Mouse (Mus musculus) limb, embryonic 14.5 days (tissue): ENCODE measurements at regions not wholly inside any gene's neighbourhood (a gene's known extent, or its start where the extent isn't known, plus 50 kb on each side); places are given as distances from the start of the nearest gene placed in this dataset.
A peak's percentile ranks its signal among the peaks of the same experiment; 100 is the strongest.

ENCODE experiments used
- ATAC-seq: fragments of 200-750 bp; cut with Nextera tagmentation; 2 replicates; pipeline ENCODE4 v1.8.0; 2017; ENCODE audit warnings: low read depth, moderate number of reproducible peaks, moderate TSS enrichment; ENCODE audit not compliant: low FRiP score
- DNase-seq: peaks from one replicate; pipeline ENCODE4 v3.0.0-alpha.2; 2015; ENCODE audit warnings: low spot score
- H3K27ac ChIP-seq: fragments of 300-500 bp; sonication (generic); replicated peaks from 2 replicates; pipeline ENCODE4 v1.5.1; 2014; ENCODE audit warnings: low read depth, mild to moderate bottlenecking, low read length, moderate library complexity, mixed read lengths
- H3K27me3 ChIP-seq: fragments of 300-500 bp; sonication (generic); 2 replicates; pipeline ENCODE4 v1.6.1; 2014; ENCODE audit warnings: low read length, mixed read lengths; ENCODE audit not compliant: control insufficient read depth, insufficient read depth
- H3K36me3 ChIP-seq: fragments of 300-500 bp; sonication (generic); 2 replicates; pipeline ENCODE4 v1.6.1; 2014; ENCODE audit warnings: mild to moderate bottlenecking, low read length, moderate library complexity, mixed read lengths; ENCODE audit not compliant: control insufficient read depth, insufficient read depth
- H3K4me1 ChIP-seq: fragments of 300-500 bp; sonication (generic); 2 replicates; pipeline ENCODE4 v1.6.1; 2014; ENCODE audit warnings: antibody characterized with exemption, low read length, mixed read lengths; ENCODE audit not compliant: control insufficient read depth, insufficient read depth
- H3K4me2 ChIP-seq: fragments of 300-500 bp; sonication (generic); replicated peaks from 2 replicates; pipeline ENCODE4 v1.6.1; 2014; ENCODE audit warnings: low read depth, mild to moderate bottlenecking, low read length, moderate library complexity; ENCODE audit not compliant: severe bottlenecking
- H3K4me3 ChIP-seq: fragments of 300-500 bp; sonication (generic); replicated peaks from 2 replicates; pipeline ENCODE4 v1.5.1; 2014; ENCODE audit warnings: low read length
- H3K9ac ChIP-seq: fragments of 300-500 bp; sonication (generic); 2 replicates; pipeline ENCODE4 v1.6.1; 2014; ENCODE audit warnings: mild to moderate bottlenecking, low read depth, low read length, moderate library complexity; ENCODE audit not compliant: severe bottlenecking
- H3K9me3 ChIP-seq: fragments of 300-500 bp; sonication (generic); 2 replicates; pipeline ENCODE4 v1.6.1; 2016; ENCODE audit warnings: low read length; ENCODE audit not compliant: control insufficient read depth
- POLR2A ChIP-seq: fragments of 200-500 bp; IDR thresholded peaks from 2 replicates; pipeline ENCODE4 v1.8.0; 2012; ENCODE audit warnings: inconsistent platforms, mild to moderate bottlenecking, moderate library complexity, borderline replicate concordance; ENCODE audit not compliant: insufficient read depth, insufficient read length; ENCODE audit errors: extremely low read depth
- WGBS: fragments of 180-500 bp; shearing (Covaris S2); extraction: QIAGEN DNeasy Blood & Tissue Kit; methylation state at CpG from one replicate; pipeline ENCODE4 v1.1.7; 2014; 5-methylcytosine and 5-hydroxymethylcytosine counted together

- no peaks in the 10 kb centered on the region for H3K9me3 ChIP-seq
- no peak overlapping the region for H3K9ac ChIP-seq
- no peaks in the 10 kb centered on the region for H3K36me3 ChIP-seq
- H3K27me3 ChIP-seq, result no peaks in the 10 kb centered on the region
- ATAC-seq, result no peak
- no peak for TF ChIP-seq POLR2A
- DNase-seq, result no peak
- WGBS, result 66% methylated on average over 3 of the region's 3 CpGs
- H3K4me3 ChIP-seq, result no peak overlapping the region
- peaks cover 9% of the 10 kb centered on the region for H3K4me1 ChIP-seq
- no peak overlapping the region for H3K27ac ChIP-seq
- no peak overlapping the region for H3K4me2 ChIP-seq
Measured at GRCm38 (mm10) chr4:100037868-100038267, 57.7 kb upstream of the Ror1 start.

GRCm38 (mm10) chr4:100039741-100040140 lies 55.9 kb upstream of the Ror1 start:
- no peak overlapping the region for H3K4me3 ChIP-seq
- H3K4me2 ChIP-seq, result no peak overlapping the region
- H3K4me1 ChIP-seq, result peaks cover 9% of the 10 kb centered on the region
- DNase-seq (no peak), ATAC-seq (no peak)
- no peak for TF ChIP-seq POLR2A
- H3K9me3 ChIP-seq, result no peaks in the 10 kb centered on the region
- no peak overlapping the region for H3K27ac ChIP-seq
- no peaks in the 10 kb centered on the region for H3K36me3 ChIP-seq
- no peaks in the 10 kb centered on the region for H3K27me3 ChIP-seq
- no peak overlapping the region for H3K9ac ChIP-seq
- 86% methylated on average over 3 of the region's 3 CpGs for WGBS

GRCm38 (mm10) chr4:100041982-100042381 lies 53.6 kb upstream of the Ror1 start:
- WGBS, result 70% methylated on average over 11 of the region's 11 CpGs
- DNase-seq (no peak), ATAC-seq (no peak)
- Histone ChIP-seq H3K9me3 (no peaks in the 10 kb centered on the region), H3K27me3 (no peaks in the 10 kb centered on the region), H3K4me2 (no peak overlapping the region), H3K4me3 (no peak overlapping the region), H3K9ac (no peak overlapping the region), H3K4me1 (peaks cover 5% of the 10 kb centered on the region), H3K36me3 (no peaks in the 10 kb centered on the region), H3K27ac (no peak overlapping the region)
- no peak for TF ChIP-seq POLR2A

- no peaks in the 10 kb centered on the region for H3K36me3 ChIP-seq
- H3K4me3 ChIP-seq, result no peak overlapping the region
- ATAC-seq (peak; percentile 38; the same call in 1 of the 2 replicates), DNase-seq (peak; percentile 69)
- H3K4me2 ChIP-seq, result no peak overlapping the region
- no peak overlapping the region for H3K27ac ChIP-seq
- H3K4me1 ChIP-seq, result peaks cover 30% of the 10 kb centered on the region
- TF ChIP-seq POLR2A, result no peak
- H3K27me3 ChIP-seq, result no peaks in the 10 kb centered on the region
- H3K9me3 ChIP-seq, result no peaks in the 10 kb centered on the region
- 56% methylated on average over 15 of the region's 15 CpGs for WGBS
- H3K9ac ChIP-seq, result no peak overlapping the region
Measured at GRCm38 (mm10) chr4:100045164-100045906, 50.3 kb upstream of the Ror1 start.
